Mouse (Mus musculus): ENCODE measurements around the gene Aff4. TPM values are rescaled to one million over a fixed set of nuclear protein-coding genes. Genes with fewer than 3 reads are reported as not detected.
"Not testable (repeated sequence)": the region's sequence is repeated elsewhere in the genome, so short reads cannot be mapped to it uniquely, and the experiment has no call there.

Gene Aff4
- total RNA-seq, 1 experiment from 2014 or later, result 90.0 TPM

GRCm38 (mm10) chr11:53336182-53336571 lies 14.5 kb upstream of the Aff4 start:
- ATAC-seq (replicated peaks; ENCODE audit: low read depth, poor library complexity, severe bottlenecking), result no peak

- ATAC-seq (replicated peaks; ENCODE audit: low read depth, poor library complexity, severe bottlenecking), result no peak
These were observed 13.7 kb upstream of the Aff4 start for GRCm38 (mm10) chr11:53336924-53337323.

GRCm38 (mm10) chr11:53337684-53338083 lies 12.9 kb upstream of the Aff4 start:
- ATAC-seq (replicated peaks; ENCODE audit: low read depth, poor library complexity, severe bottlenecking), result no peak

- not testable (repeated sequence) for ATAC-seq (replicated peaks; ENCODE audit: low read depth, poor library complexity, severe bottlenecking)
These were observed 9.6 kb upstream of the Aff4 start for GRCm38 (mm10) chr11:53341019-53341418.

GRCm38 (mm10) chr11:53342711-53343110 lies 7.9 kb upstream of the Aff4 start:
- ATAC-seq (replicated peaks; ENCODE audit: low read depth, poor library complexity, severe bottlenecking), result peak; percentile 59

GRCm38 (mm10) chr11:53345328-53345727 lies 5.3 kb upstream of the Aff4 start:
- ATAC-seq (replicated peaks; ENCODE audit: low read depth, poor library complexity, severe bottlenecking), result peak; percentile 79

GRCm38 (mm10) chr11:53345738-53346137 lies 4.9 kb upstream of the Aff4 start:
- ATAC-seq (replicated peaks; ENCODE audit: low read depth, poor library complexity, severe bottlenecking), result no peak

GRCm38 (mm10) chr11:53351224-53351942 lies 750 bp downstream of the Aff4 start:
- peak; percentile 31 for ATAC-seq (replicated peaks; ENCODE audit: low read depth, poor library complexity, severe bottlenecking)

GRCm38 (mm10) chr11:53351943-53352590 lies 1.4 kb downstream of the Aff4 start:
- ATAC-seq (replicated peaks; ENCODE audit: low read depth, poor library complexity, severe bottlenecking), result no peak

GRCm38 (mm10) chr11:53358504-53359155 lies 8.0 kb downstream of the Aff4 start:
- ATAC-seq (replicated peaks; ENCODE audit: low read depth, poor library complexity, severe bottlenecking), result no peak

GRCm38 (mm10) chr11:53367032-53367431 lies 16.4 kb downstream of the Aff4 start:
- no peak for ATAC-seq (replicated peaks; ENCODE audit: low read depth, poor library complexity, severe bottlenecking)

GRCm38 (mm10) chr11:53378918-53379317 lies 28.3 kb downstream of the Aff4 start:
- no peak for ATAC-seq (replicated peaks; ENCODE audit: low read depth, poor library complexity, severe bottlenecking)

GRCm38 (mm10) chr11:53383758-53384428 lies 33.3 kb downstream of the Aff4 start:
- ATAC-seq (replicated peaks; ENCODE audit: low read depth, poor library complexity, severe bottlenecking), result no peak

GRCm38 (mm10) chr11:53393856-53394255 lies 43.2 kb downstream of the Aff4 start:
- no peak for ATAC-seq (replicated peaks; ENCODE audit: low read depth, poor library complexity, severe bottlenecking)

GRCm38 (mm10) chr11:53403638-53404037 lies 53.0 kb downstream of the Aff4 start:
- ATAC-seq (replicated peaks; ENCODE audit: low read depth, poor library complexity, severe bottlenecking), result no peak

- peak; percentile 60; the same call in 1 of the 2 replicates for ATAC-seq (replicated peaks; ENCODE audit: low read depth, poor library complexity, severe bottlenecking)
These were observed 61.1 kb downstream of the Aff4 start for GRCm38 (mm10) chr11:53411738-53412137.

- ATAC-seq (replicated peaks; ENCODE audit: low read depth, poor library complexity, severe bottlenecking), result no peak
These were observed 63.2 kb downstream of the Aff4 start for GRCm38 (mm10) chr11:53413871-53414270.

- ATAC-seq (replicated peaks; ENCODE audit: low read depth, poor library complexity, severe bottlenecking), result no peak
These were observed 67.4 kb downstream of the Aff4 start for GRCm38 (mm10) chr11:53418048-53418447.

- ATAC-seq (replicated peaks; ENCODE audit: low read depth, poor library complexity, severe bottlenecking), result no peak
These were observed 72.4 kb downstream of the Aff4 start, which contains the start of gene Leap2 for GRCm38 (mm10) chr11:53423036-53423435. Gene Leap2, minus strand, starts transcription at chr11:53423170.

- no peak for ATAC-seq (replicated peaks; ENCODE audit: low read depth, poor library complexity, severe bottlenecking)
These were observed 74.2 kb downstream of the Aff4 start for GRCm38 (mm10) chr11:53424826-53425225.

GRCm38 (mm10) chr11:53425251-53425650 lies 74.6 kb downstream of the Aff4 start:
- no peak for ATAC-seq (replicated peaks; ENCODE audit: low read depth, poor library complexity, severe bottlenecking)
